8 mouse cellular contexts compared by ENCODE assay signal in genomic region chr2:131820932-131821707, GRCm38 (mm10). TPM values are rescaled to one million over a fixed set of nuclear protein-coding genes. Genes with fewer than 3 reads are reported as not detected.
DNase-seq lines count a peak whose midpoint lies in the region; ATAC-seq and TF ChIP-seq lines count a peak whose summit lies in the region.

No protein-coding gene starts in this region.

- no peak for TF ChIP-seq POLR2A in liver, adult 2 months (IDR thresholded peaks at IDR 0.05; ENCODE audit: extremely low read depth, insufficient read depth, low read length)

- peak; percentile 87 to 89 for DNase-seq in B cell, adult 2 months
- peak; percentile 89 for DNase-seq in adrenal gland, postnatal 10 days
- peak; percentile 68 for DNase-seq in embryo, embryonic 11.5 days (ENCODE audit: low read depth, low spot score)
- peak; percentile 35 to 65 for DNase-seq in heart, adult 9 months (ENCODE audit: low spot score in 2 of 2)
- DNase-seq in liver, adult 2 months (ENCODE audit: extremely low read depth, low read depth, low spot score), result peak; percentile 50
- peak; percentile 71 to 79 for DNase-seq in natural killer cell, adult 2 months (ENCODE audit: low spot score in 2 of 2)
- DNase-seq in stomach, postnatal 0 days (ENCODE audit: low spot score), result peak; percentile 80

- 28% methylated on average over 6 of the region's 6 CpGs for WGBS in kidney, embryonic 16.5 days
- WGBS in liver, adult 2 months, result 29% methylated on average over 6 of the region's 6 CpGs
- WGBS in stomach, postnatal 0 days, result 40% methylated on average over 6 of the region's 6 CpGs

- H3K4me3 ChIP-seq in kidney, embryonic 16.5 days (ENCODE audit: low read length), result no peak overlapping the region
- H3K4me3 ChIP-seq in liver, adult 2 months (ENCODE audit: insufficient read depth, low read depth, low read length), result no peak overlapping the region
- H3K4me3 ChIP-seq in stomach, postnatal 0 days (ENCODE audit: low read depth, low read length), result no peak overlapping the region

- H3K27me3 ChIP-seq in kidney, embryonic 16.5 days (ENCODE audit: insufficient read depth, low read length), result no peaks in the 10 kb centered on the region; the same call in 1 of the 2 replicates
- H3K27me3 ChIP-seq in liver, adult 2 months (ENCODE audit: control insufficient read depth, insufficient read depth, low read length), result no peaks in the 10 kb centered on the region
- no peaks in the 10 kb centered on the region for H3K27me3 ChIP-seq in stomach, postnatal 0 days (ENCODE audit: control insufficient read depth, insufficient read depth, low read length)

- H3K4me1 ChIP-seq in kidney, embryonic 16.5 days (ENCODE audit: insufficient read depth, low read length), result 0 out of 2 replicates have a peak, but pooled peaks cover 4% of the 10 kb centered on the region
- H3K4me1 ChIP-seq in liver, adult 2 months (ENCODE audit: control insufficient read depth, insufficient read depth, low read length), result no peaks in the 10 kb centered on the region
- no peaks in the 10 kb centered on the region for H3K4me1 ChIP-seq in stomach, postnatal 0 days (replicated peaks; ENCODE audit: control insufficient read depth, insufficient read depth)

- H3K9me3 ChIP-seq in kidney, embryonic 16.5 days (ENCODE audit: low read length), result no peaks in the 10 kb centered on the region
- no peaks in the 10 kb centered on the region for H3K9me3 ChIP-seq in stomach, postnatal 0 days (ENCODE audit: control insufficient read depth, low read length)

- peak; percentile 57 for TF ChIP-seq CTCF in liver, adult 2 months (IDR thresholded peaks at IDR 0.05; ENCODE audit: low read depth, low read length)
- TF ChIP-seq CTCF in stomach, postnatal 0 days (IDR thresholded peaks at IDR 0.05; ENCODE audit: low read depth), result peak; percentile 79

- no peak for TF ChIP-seq EP300 in stomach, postnatal 0 days (optimal IDR thresholded peaks at IDR 0.05)

- H3K36me3 ChIP-seq in kidney, embryonic 16.5 days (ENCODE audit: insufficient read depth, low read length), result no peaks in the 10 kb centered on the region
- no peaks in the 10 kb centered on the region for H3K36me3 ChIP-seq in liver, adult 2 months (ENCODE audit: control insufficient read depth, insufficient read depth, low read length)
- no peaks in the 10 kb centered on the region for H3K36me3 ChIP-seq in stomach, postnatal 0 days (ENCODE audit: control insufficient read depth, insufficient read depth, low read length)

- no peak overlapping the region for H3K4me2 ChIP-seq in kidney, embryonic 16.5 days (replicated peaks; ENCODE audit: low read depth, low read length)
- no peak overlapping the region for H3K4me2 ChIP-seq in stomach, postnatal 0 days (replicated peaks; ENCODE audit: low read depth)

- no peak overlapping the region for H3K9ac ChIP-seq in kidney, embryonic 16.5 days (replicated peaks; ENCODE audit: low read length)
- no peak overlapping the region for H3K9ac ChIP-seq in liver, adult 2 months (ENCODE audit: low read depth, low read length)
- no peak overlapping the region for H3K9ac ChIP-seq in stomach, postnatal 0 days (ENCODE audit: low read length)

- no peak overlapping the region for H3K27ac ChIP-seq in kidney, embryonic 16.5 days (ENCODE audit: low read length)
- H3K27ac ChIP-seq in liver, adult 2 months (replicated peaks; ENCODE audit: insufficient read depth, low read depth, low read length), result no peak overlapping the region
- no peak overlapping the region for H3K27ac ChIP-seq in stomach, postnatal 0 days (replicated peaks)

- no peaks in the 10 kb centered on the region for H3K79me2 ChIP-seq in liver, adult 2 months (ENCODE audit: control insufficient read depth, insufficient read depth, low read length)

- peak; percentile 58 for ATAC-seq in kidney, embryonic 16.5 days (ENCODE audit: low FRiP score, low TSS enrichment)
- ATAC-seq in stomach, postnatal 0 days (ENCODE audit: low FRiP score, low TSS enrichment), result peak; percentile 69; the same call in 1 of the 2 replicates

RNA-seq across cellular contexts. Expression of gene Erv3, which starts 38.4 kb away (rescaled TPM):
- total RNA-seq in adrenal gland, postnatal 10 days (2021), result not detected
- not detected in 2 replicates for polyA plus RNA-seq in kidney, embryonic 16.5 days (2015; fragmentation: Nextera tagmentation; extraction: Ambion mirVana)
- total RNA-seq in liver, adult 2 months (2014; rRNA removed), result not detected in 2 replicates
- polyA plus RNA-seq in liver, adult 2 months (2012; rRNA removed), result not detected in 2 replicates
- 0.02 TPM in 1 of 2 replicates, not detected in the other for polyA plus RNA-seq in stomach, postnatal 0 days (2015; fragmentation: Nextera tagmentation; extraction: Ambion mirVana)
